Mouse (Mus musculus): Measurements from ENCODE around the gene Cbx3.

Cbx3 gene

DNA sequence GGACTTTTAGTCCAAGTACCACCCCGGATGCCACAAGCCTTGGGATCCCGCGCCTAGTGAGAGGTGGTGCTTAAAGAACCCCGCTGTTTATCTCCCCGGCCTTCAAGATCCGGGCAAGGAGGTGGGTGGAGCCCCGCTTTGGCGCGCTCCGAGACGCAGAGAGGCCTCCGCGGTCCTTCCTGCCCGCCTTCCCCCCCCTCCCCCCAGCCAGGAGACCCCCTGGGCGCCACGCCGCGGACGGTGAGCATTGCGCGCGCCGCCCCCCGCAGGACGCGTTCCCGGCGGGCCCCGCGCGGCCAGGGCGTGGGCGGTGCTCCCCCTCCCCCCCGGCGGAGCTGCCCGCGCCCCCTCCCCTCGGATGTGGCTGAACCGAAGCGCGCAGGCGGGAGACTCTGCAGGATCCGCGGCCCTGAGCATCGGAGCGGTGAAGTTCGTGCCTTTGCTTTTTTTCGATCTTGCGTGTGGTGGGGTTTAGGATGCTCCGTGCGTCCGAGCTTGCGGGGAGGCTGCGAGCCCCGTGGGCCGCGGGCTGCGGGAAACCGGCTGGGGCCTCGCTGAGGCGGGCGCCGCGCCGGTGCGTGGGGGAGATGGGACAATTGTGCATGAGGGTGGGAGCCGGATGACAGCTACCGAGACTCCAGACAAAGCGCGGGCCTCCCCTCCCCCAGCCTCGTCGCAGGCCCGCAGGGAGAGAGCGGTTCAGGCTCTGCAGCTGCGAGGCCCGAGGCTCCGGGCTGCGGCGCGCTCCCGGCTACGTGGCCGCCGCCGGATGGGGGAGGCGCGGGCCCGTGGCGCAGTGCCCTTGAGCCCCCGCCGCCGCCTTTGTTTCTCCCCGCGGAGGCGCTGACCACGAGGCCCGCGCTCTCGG, at the start of gene Cbx3:
TSS of gene Cbx3 (plus strand) at position 50 of the 868 bp plus-strand sequence.
- DNase-seq (ENCODE audit: low spot score in 2 of 2): peak; percentile 79 to 83

DNA sequence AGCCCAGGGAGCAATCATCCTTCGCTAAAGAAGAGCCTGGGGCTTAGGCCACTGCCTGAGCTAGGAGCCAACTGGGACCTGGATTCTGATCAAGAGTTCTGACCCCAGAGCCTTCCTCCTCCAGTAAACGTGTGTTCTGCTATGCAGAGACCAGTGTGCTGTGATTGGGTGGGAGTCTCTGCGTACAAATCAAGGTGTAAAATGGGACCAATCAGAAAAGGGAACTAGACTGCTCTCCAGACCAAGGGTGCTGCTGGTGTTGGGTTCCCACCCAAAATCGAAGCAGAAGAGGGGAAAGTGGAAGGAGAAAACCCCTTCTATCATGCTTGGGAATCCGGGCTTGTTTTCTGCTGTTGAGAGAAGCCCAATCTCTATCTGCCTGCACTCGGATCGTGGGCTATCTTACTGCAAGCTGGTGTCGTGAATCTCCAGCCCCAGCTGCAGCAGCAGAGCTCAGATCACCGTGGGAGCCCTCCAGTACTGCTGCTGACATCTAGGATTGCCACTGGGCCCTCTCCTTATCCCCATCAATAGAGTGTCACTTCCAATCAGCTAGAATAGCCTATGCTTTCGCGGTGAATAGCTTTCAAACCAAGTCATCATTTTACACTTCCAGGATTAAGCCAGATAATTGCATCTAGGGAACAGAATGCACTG, 46.6 kb upstream of the Cbx3 start:
- no peak for DNase-seq (ENCODE audit: low spot score in 2 of 2)

- no peak for DNase-seq (ENCODE audit: low spot score in 2 of 2)
Observed at GRCm38 (mm10) chr6:51424537-51424936, 45.6 kb upstream of the Cbx3 start.

- DNase-seq (ENCODE audit: low spot score in 2 of 2): peak in 1 of 2 experiments; percentile 26
Observed at GRCm38 (mm10) chr6:51432535-51433397, 37.4 kb upstream of the Cbx3 start, which contains the start of gene Nfe2l3. Gene Nfe2l3 (plus strand): TSS chr6:51432670.

- DNase-seq (ENCODE audit: low spot score in 2 of 2): no peak
Observed at GRCm38 (mm10) chr6:51434270-51434669, 35.9 kb upstream of the Cbx3 start.

DNA sequence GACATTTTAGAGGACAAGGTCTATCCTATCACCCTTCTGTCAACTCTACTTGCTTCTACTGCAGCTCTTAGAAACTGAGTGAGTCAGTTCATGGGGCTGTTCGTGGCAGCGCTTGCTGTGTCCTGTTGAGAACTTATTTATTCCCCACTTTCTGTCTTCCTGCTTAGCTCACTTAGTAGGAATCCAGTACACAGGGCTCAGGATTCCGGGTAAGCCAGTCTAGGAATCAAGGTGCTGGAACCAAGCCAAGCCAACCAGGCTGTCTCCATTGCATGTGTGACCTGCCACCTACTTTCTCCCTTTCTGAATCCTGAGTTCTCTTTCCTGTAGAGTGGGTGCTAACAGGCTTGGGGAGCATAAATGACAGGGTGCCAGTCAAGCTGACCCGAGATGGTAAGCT, 32.5 kb upstream of the Cbx3 start:
- no peak for DNase-seq (ENCODE audit: low spot score in 2 of 2)

DNA sequence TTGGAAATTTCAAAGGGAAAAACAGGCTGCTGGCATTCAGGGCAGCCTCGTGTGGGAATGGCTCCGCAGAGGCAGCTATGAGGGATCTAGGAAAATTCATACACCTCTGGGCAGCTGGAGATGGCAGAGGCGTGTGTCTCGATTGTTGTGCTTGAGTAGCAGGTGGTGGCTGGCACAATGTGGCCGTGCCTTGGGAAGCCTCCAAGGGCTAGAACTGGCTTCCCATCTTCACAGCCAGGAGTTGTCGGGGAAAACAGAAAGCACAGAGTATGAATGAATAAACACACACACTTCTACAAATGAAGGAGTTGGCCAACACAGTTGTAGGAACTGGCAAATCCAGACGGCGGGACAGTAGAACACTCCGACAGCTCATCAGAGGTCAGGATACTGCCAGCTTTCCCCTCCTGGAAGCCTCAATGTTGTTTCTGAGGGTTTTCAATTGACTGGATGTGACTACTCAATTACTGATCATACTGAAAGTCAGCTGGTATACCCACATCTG, 31.3 kb upstream of the Cbx3 start:
- DNase-seq (ENCODE audit: low spot score in 2 of 2): no peak

GRCm38 (mm10) chr6:51442191-51442835, 27.8 kb upstream of the Cbx3 start:
- DNase-seq (ENCODE audit: low spot score in 2 of 2): no peak

DNA sequence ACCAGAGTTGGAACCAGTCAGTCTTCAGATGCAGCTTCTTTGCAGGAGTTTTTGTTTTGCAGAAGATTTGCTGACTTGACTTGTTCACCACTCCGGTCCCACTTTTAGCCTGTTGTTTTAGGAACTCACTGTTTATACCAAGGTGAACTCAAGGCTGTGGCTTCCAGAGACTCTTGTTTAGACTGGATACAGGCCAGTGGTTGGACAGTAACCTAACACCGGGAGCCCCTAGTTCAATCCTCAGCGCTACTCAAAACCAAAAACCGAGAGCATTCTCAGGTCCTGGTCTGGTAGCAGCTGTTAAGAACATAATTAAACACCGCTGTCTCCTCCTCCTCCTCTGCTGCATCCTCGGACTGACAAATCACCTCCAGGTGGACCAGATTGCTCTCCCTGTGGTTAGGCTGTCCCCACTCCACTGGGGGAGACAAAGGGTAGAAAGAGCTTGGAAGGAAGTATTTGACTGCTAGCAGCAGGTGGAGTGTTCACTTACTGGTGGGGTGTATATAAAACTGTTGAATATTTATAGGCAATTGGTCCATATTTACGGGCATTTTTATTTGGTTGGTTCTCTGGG, 17.1 kb upstream of the Cbx3 start:
- DNase-seq (ENCODE audit: low spot score in 2 of 2): no peak

GRCm38 (mm10) chr6:51454949-51455348, 15.2 kb upstream of the Cbx3 start:
- peak in 1 of 2 experiments; percentile 1 for DNase-seq (ENCODE audit: low spot score in 2 of 2)

DNA sequence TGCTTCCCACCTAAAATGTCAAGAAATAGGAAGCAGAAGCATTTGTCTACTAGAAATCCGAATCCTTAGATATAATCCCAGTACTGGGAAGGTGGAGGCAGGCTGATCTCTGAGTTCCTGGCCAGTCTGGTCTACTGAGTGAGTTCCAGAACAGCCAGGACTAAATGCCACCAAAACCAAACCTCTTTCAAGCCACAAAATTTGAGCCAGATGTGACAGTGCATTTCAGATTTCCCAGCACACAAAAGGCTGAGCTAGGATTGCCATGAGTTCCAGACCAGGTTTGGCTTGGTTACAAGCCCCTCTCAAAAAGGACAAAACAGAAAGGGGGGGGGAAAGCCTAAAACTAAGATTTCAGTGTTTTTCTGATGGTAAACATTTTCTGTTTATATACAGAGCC, 14.0 kb upstream of the Cbx3 start:
- DNase-seq (ENCODE audit: low spot score in 2 of 2): peak in 1 of 2 experiments; percentile 1

DNA sequence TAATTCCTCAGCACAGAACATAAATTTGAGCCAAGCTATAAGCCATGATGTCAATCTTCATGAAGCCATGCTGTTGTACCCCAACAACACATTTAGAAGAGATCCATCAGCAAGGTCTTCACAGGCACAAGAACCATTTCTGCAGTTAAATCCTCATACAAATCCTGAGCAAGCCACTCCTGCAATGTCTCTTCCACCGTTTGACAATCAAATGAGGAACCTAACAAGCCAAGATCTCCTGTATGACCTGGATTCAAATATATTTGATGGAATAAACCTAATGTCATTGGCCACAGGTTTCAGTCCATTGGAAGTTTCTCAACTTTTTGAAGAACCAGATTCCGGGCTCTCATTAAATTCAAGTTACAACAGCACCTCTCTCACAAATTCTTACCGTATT, 12.9 kb upstream of the Cbx3 start:
- peak in 1 of 2 experiments; percentile 1 for DNase-seq (ENCODE audit: low spot score in 2 of 2)

GRCm38 (mm10) chr6:51457770-51458387, 12.3 kb upstream of the Cbx3 start:
- peak in 1 of 2 experiments; percentile 1 for DNase-seq (ENCODE audit: low spot score in 2 of 2)

- DNase-seq (ENCODE audit: low spot score in 2 of 2): peak in 1 of 2 experiments; percentile 5
Observed at GRCm38 (mm10) chr6:51458925-51459312, 11.2 kb upstream of the Cbx3 start.

DNA sequence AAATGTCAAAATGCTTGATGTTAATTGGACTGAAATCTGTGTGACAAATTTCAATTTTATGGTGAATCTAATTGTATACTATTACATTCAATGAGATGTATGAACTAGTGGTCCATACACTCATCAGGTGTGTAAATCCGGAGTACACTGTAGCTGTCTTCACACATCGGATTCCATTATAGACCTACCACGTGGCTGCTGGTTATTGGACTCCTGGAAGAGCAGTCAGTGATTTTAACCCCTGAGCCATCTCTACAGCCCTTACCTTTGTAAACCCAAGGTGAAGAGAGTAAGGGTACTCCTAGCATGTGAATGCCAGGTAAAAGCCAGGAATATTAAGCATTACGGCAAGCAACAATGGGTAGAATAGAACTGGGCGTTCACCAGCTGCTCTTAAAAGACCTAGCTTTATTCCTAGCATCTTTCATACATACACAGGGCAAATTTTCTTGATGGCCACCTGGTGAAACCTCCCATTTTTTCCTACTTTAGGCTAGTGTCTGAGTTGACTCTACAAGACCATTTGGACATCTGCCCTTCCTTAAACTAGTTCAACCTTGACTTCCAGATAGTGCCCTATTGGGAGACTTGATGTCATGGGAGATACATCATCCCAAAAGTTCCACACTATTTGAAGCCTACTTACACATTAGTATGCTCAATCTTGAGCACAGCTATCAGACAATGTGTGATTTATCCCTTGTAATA, 10.7 kb upstream of the Cbx3 start:
- peak in 1 of 2 experiments; percentile 4 for DNase-seq (ENCODE audit: low spot score in 2 of 2)

GRCm38 (mm10) chr6:51460021-51460360, 10.2 kb upstream of the Cbx3 start:
- peak in 1 of 2 experiments; percentile 2 for DNase-seq (ENCODE audit: low spot score in 2 of 2)

DNA sequence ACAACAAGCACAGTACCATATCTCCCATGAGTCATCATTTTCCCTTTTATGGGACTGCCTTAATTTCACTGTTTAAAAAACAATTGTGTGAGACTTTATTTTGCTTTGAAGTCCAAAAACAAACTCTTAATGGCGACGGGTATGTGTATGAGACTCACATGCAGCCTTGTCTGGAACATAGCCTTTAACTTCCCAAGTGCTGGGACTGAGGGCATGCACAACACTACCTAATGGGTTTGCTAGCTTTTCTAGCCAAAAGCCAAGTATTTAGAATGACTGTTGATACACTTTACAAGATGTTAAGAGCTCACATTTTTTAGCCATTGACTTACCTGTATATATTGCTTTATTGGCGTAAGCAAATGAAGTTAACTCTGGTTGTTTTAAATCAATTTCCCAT, 9.8 kb upstream of the Cbx3 start:
- DNase-seq (ENCODE audit: low spot score in 2 of 2): peak in 1 of 2 experiments; percentile 0

GRCm38 (mm10) chr6:51467649-51468048, 2.5 kb upstream of the Cbx3 start:
- no peak for DNase-seq (ENCODE audit: low spot score in 2 of 2)

- DNase-seq (ENCODE audit: low spot score in 2 of 2): peak; percentile 43 to 72
Observed at GRCm38 (mm10) chr6:51468891-51469561, 1.1 kb upstream of the Cbx3 start.
